Mouse (Mus musculus): ENCODE data around the gene Ackr3. TPM values are rescaled to one million over a fixed set of nuclear protein-coding genes. Genes with fewer than 3 reads are reported as not detected.

Ackr3 gene
- polyA plus RNA-seq, 1 experiment from 2014 or later, result 22.3 TPM

GRCm38 (mm10) chr1:90250419-90250818, 46.6 kb downstream of the Ackr3 start:
- 83% methylated on average over 6 of the region's 6 CpGs for WGBS
- Histone ChIP-seq H3K36me3 (no peaks in the 10 kb centered on the region), H3K9me3 (no peaks in the 10 kb centered on the region), H3K4me3 (no peak overlapping the region), H3K4me1 (replicated peaks) (peaks cover 55% of the 10 kb centered on the region), H3K27me3 (ENCODE audit: insufficient read depth, poor library complexity, severe bottlenecking) (peaks cover 18% of the 10 kb centered on the region; the same call in 1 of the 2 replicates), H3K27ac (no peak overlapping the region)
- DNase-seq (ENCODE audit: low spot score), result no peak

GRCm38 (mm10) chr1:90251156-90251555, 47.4 kb downstream of the Ackr3 start:
- DNase-seq (ENCODE audit: low spot score), result no peak
- Histone ChIP-seq H3K4me3 (no peak overlapping the region), H3K27me3 (ENCODE audit: insufficient read depth, poor library complexity, severe bottlenecking) (peaks cover 18% of the 10 kb centered on the region; the same call in 1 of the 2 replicates), H3K4me1 (replicated peaks) (peaks cover 48% of the 10 kb centered on the region), H3K9me3 (no peaks in the 10 kb centered on the region), H3K36me3 (no peaks in the 10 kb centered on the region), H3K27ac (peak overlapping the region; percentile 53; the same call in 1 of the 2 replicates)
- WGBS, result 73% methylated on average over 3 of the region's 3 CpGs

- Histone ChIP-seq H3K4me1 (replicated peaks) (peaks cover 35% of the 10 kb centered on the region), H3K36me3 (no peaks in the 10 kb centered on the region), H3K27me3 (ENCODE audit: insufficient read depth, poor library complexity, severe bottlenecking) (peaks cover 10% of the 10 kb centered on the region; the same call in 1 of the 2 replicates), H3K4me3 (no peak overlapping the region), H3K9me3 (no peaks in the 10 kb centered on the region), H3K27ac (no peak overlapping the region)
- WGBS, result 89% methylated on average over 10 of the region's 10 CpGs
- DNase-seq (ENCODE audit: low spot score), result no peak
Observed at GRCm38 (mm10) chr1:90253465-90253864, 49.7 kb downstream of the Ackr3 start.

GRCm38 (mm10) chr1:90258253-90258887, 54.6 kb downstream of the Ackr3 start:
- Histone ChIP-seq H3K9me3 (no peaks in the 10 kb centered on the region), H3K36me3 (no peaks in the 10 kb centered on the region), H3K27me3 (ENCODE audit: insufficient read depth, poor library complexity, severe bottlenecking) (0 out of 2 replicates have a peak, but pooled peaks cover 2% of the 10 kb centered on the region), H3K4me3 (no peak overlapping the region), H3K4me1 (replicated peaks) (0 out of 2 replicates have a peak, but pooled peaks cover 2% of the 10 kb centered on the region), H3K27ac (no peak overlapping the region)
- 87% methylated on average over 11 of the region's 11 CpGs for WGBS
- no peak for DNase-seq (ENCODE audit: low spot score)

- Histone ChIP-seq H3K4me3 (no peak overlapping the region), H3K9me3 (no peaks in the 10 kb centered on the region), H3K27ac (no peak overlapping the region), H3K4me1 (replicated peaks) (0 out of 2 replicates have a peak, but pooled peaks cover 2% of the 10 kb centered on the region), H3K27me3 (ENCODE audit: insufficient read depth, poor library complexity, severe bottlenecking) (no peaks in the 10 kb centered on the region), H3K36me3 (no peaks in the 10 kb centered on the region)
- WGBS, result 93% methylated on average over 11 of the region's 11 CpGs
- DNase-seq (ENCODE audit: low spot score), result no peak
Observed at GRCm38 (mm10) chr1:90260704-90261581, 57.2 kb downstream of the Ackr3 start.

GRCm38 (mm10) chr1:90262380-90262779, 58.6 kb downstream of the Ackr3 start:
- 0 out of 2 replicates have a peak, but pooled peaks cover 2% of the 10 kb centered on the region for H3K4me1 ChIP-seq (replicated peaks)
- H3K4me3 ChIP-seq, result no peak overlapping the region
- H3K9me3 ChIP-seq, result no peaks in the 10 kb centered on the region
- peaks cover 6% of the 10 kb centered on the region; the same call in 1 of the 2 replicates for H3K27me3 ChIP-seq (ENCODE audit: insufficient read depth, poor library complexity, severe bottlenecking)
- DNase-seq (ENCODE audit: low spot score), result no peak
- H3K36me3 ChIP-seq, result no peaks in the 10 kb centered on the region
- 92% methylated on average over 8 of the region's 8 CpGs for WGBS
- no peak overlapping the region for H3K27ac ChIP-seq

Other genes with a start within 250 kb of the Ackr3 start
- 0.09 and 0.22 TPM in 2 replicates for gene Asb18, start 189.3 kb upstream of the Ackr3 start, polyA plus RNA-seq (2016; fragmentation: Nextera tagmentation; extraction: Ambion mirVana)
- gene Iqca, start 50.6 kb upstream of the Ackr3 start, polyA plus RNA-seq (2016; fragmentation: Nextera tagmentation; extraction: Ambion mirVana), result 0.25 and 1.4 TPM in 2 replicates

Data from hindbrain, embryonic 10.5 days (tissue).